In the genomic region with DNA sequence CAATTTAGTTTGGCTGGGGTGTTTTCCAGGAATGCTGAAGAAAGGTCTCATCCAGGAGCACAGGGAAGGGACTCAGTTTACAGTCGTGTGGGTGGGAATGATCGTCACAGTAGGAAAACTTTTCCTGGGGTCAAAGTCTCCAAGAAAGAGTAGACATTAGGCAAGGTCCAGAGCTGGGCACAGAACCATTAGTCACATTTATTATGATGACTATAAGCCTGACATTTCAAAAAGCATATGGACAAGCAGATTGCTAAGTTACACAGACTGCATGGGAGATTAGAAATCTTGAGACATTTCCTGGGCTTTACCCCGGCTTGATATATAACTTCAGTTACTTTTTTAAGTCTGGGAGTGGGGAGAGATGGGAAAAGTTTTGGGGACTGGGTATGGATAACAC, we compare ENCODE assay signal across 25 mouse cellular contexts.
"Had no signal": no experiment of that assay in that cellular context is flagged by ENCODE, and none has a peak within 500 bp of the region (broad histone marks: within the 10 kb centered on the region; RNA-seq: fewer than 3 reads in every experiment).

No protein-coding gene starts in this region.

- H3K4me3 ChIP-seq: heart, adult 2 months; heart, embryonic 13.5 days; heart, embryonic 15.5 days; hindbrain, embryonic 12.5 days; kidney, embryonic 15.5 days; limb, embryonic 10.5 days; limb, embryonic 12.5 days had no signal

- H3K9me3 ChIP-seq: heart, embryonic 13.5 days; heart, embryonic 15.5 days; hindbrain, embryonic 12.5 days; kidney, embryonic 15.5 days; limb, embryonic 10.5 days; limb, embryonic 12.5 days had no signal

- H3K27ac ChIP-seq: heart, adult 2 months; heart, embryonic 13.5 days; heart, embryonic 15.5 days; hindbrain, embryonic 12.5 days; hindbrain, embryonic 14.5 days; kidney, embryonic 15.5 days; kidney, postnatal 0 days; limb, embryonic 10.5 days; limb, embryonic 12.5 days; liver, embryonic 14.5 days had no signal

- H3K4me2 ChIP-seq: heart, embryonic 11.5 days; heart, embryonic 13.5 days; heart, embryonic 15.5 days; hindbrain, embryonic 12.5 days; hindbrain, embryonic 14.5 days; kidney, embryonic 15.5 days; limb, embryonic 12.5 days had no signal

- H3K36me3 ChIP-seq: heart, embryonic 13.5 days; heart, embryonic 15.5 days; hindbrain, embryonic 12.5 days; kidney, embryonic 15.5 days; limb, embryonic 10.5 days; limb, embryonic 12.5 days had no signal

- ATAC-seq: hindbrain, embryonic 16.5 days; inflammation-experienced regulatory T-cells, adult 6 months had no signal

- H3K27me3 ChIP-seq: heart, embryonic 13.5 days; heart, embryonic 15.5 days; hindbrain, embryonic 12.5 days; kidney, embryonic 15.5 days had no signal

- DNase-seq: gastrocnemius, postnatal 14 days; gastrocnemius, postnatal 36 days; heart, adult 11 months; heart, adult 2 months; heart, postnatal 14 days; heart, postnatal 36 days; kidney, adult 11 months; kidney, adult 2 months; kidney, adult 9 months; kidney, postnatal 14 days; kidney, postnatal 36 days; layer of hippocampus, adult 9-11 months; layer of hippocampus, postnatal 36 days had no signal

- H3K9ac ChIP-seq: heart, embryonic 13.5 days; heart, embryonic 15.5 days; hindbrain, embryonic 12.5 days; hindbrain, embryonic 14.5 days; kidney, embryonic 15.5 days; limb, embryonic 12.5 days; liver, embryonic 14.5 days had no signal
